In genomic region chr3:110105982-110106381, GRCm38 (mm10) we compare ENCODE assay signal across 17 mouse cellular contexts. TPM values are rescaled to one million over a fixed set of nuclear protein-coding genes. Genes with fewer than 3 reads are reported as not detected.
A peak's percentile ranks its signal among the peaks of the same experiment; 100 is the strongest.
DNase-seq lines count a peak whose midpoint lies in the region; ATAC-seq and TF ChIP-seq lines count a peak whose summit lies in the region.
"Had no signal": no experiment of that assay in that cellular context is flagged by ENCODE, and none has a peak within 500 bp of the region (broad histone marks: within the 10 kb centered on the region; RNA-seq: fewer than 3 reads in every experiment).

No protein-coding gene starts in this region.

- intact Hi-C loops in heart, adult 2 months (cut with DNase I): no loop called here

- peak; percentile 34; the same call in 1 of the 2 replicates for TF ChIP-seq CTCF in heart, adult 2 months (IDR thresholded peaks at IDR 0.05)
- peak; percentile 17; the same call in 1 of the 2 replicates for TF ChIP-seq CTCF in lung, postnatal 0 days (IDR thresholded peaks at IDR 0.05)
- TF ChIP-seq CTCF in stomach, postnatal 0 days (IDR thresholded peaks at IDR 0.05; ENCODE audit: low read depth): peak; percentile 42

- H3K27ac ChIP-seq in heart, adult 2 months: no peak overlapping the region
- H3K27ac ChIP-seq in lung, postnatal 0 days (ENCODE audit: low read length): no peak overlapping the region
- no peak overlapping the region for H3K27ac ChIP-seq in stomach, postnatal 0 days (replicated peaks)
- H3K27ac ChIP-seq: embryonic facial prominence, embryonic 12.5 days; forebrain, embryonic 15.5 days; hindbrain, embryonic 10.5 days had no signal

- WGBS in heart, adult 2 months: 45% methylated on average over 2 of the region's 2 CpGs
- WGBS in lung, postnatal 0 days: 37% methylated on average over 2 of the region's 2 CpGs
- WGBS in stomach, postnatal 0 days: 54% methylated on average over 2 of the region's 2 CpGs

- no peaks in the 10 kb centered on the region for H3K4me1 ChIP-seq in heart, adult 2 months (ENCODE audit: control insufficient read depth, insufficient read depth, low read length)
- H3K4me1 ChIP-seq in lung, postnatal 0 days (ENCODE audit: insufficient read depth, low read depth, low read length): no peaks in the 10 kb centered on the region
- H3K4me1 ChIP-seq in stomach, postnatal 0 days (replicated peaks; ENCODE audit: control insufficient read depth, insufficient read depth): no peaks in the 10 kb centered on the region
- H3K4me1 ChIP-seq: embryonic facial prominence, embryonic 12.5 days; forebrain, embryonic 15.5 days; hindbrain, embryonic 10.5 days had no signal

- ATAC-seq in lung, postnatal 0 days: no peak
- ATAC-seq in stomach, postnatal 0 days (ENCODE audit: low FRiP score, low TSS enrichment): no peak
- no peak for ATAC-seq in megakaryocyte-erythroid progenitor cell, adult 5-6 weeks (replicated peaks; ENCODE audit: low FRiP score, low TSS enrichment, poor library complexity, severe bottlenecking)
- ATAC-seq: forebrain, embryonic 15.5 days had no signal

- DNase-seq in heart, adult 2 months: no peak
- no peak for DNase-seq in heart, adult 11 months
- no peak for DNase-seq in lung, postnatal 0 days (ENCODE audit: low spot score)
- DNase-seq in lung, postnatal 25 days (ENCODE audit: low spot score): no peak
- peak; percentile 24 for DNase-seq in cerebellum, adult 11 months
- no peak for DNase-seq in stomach, postnatal 0 days (ENCODE audit: low spot score)
- DNase-seq: kidney, adult 8-10 months; liver; right cerebral cortex, postnatal 25 days; thymus, postnatal 36 days had no signal

- TF ChIP-seq POLR2A in heart, adult 2 months (IDR thresholded peaks at IDR 0.05; ENCODE audit: insufficient read depth, low read depth, low read length): no peak

- no peak overlapping the region for H3K9ac ChIP-seq in heart, adult 2 months (ENCODE audit: low read depth, low read length)
- H3K9ac ChIP-seq in lung, postnatal 0 days (replicated peaks; ENCODE audit: low read depth): no peak overlapping the region
- H3K9ac ChIP-seq in stomach, postnatal 0 days (ENCODE audit: low read length): no peak overlapping the region
- H3K9ac ChIP-seq: embryonic facial prominence, embryonic 12.5 days; forebrain, embryonic 15.5 days had no signal

- H3K9me3 ChIP-seq in lung, postnatal 0 days (ENCODE audit: low read length): no peaks in the 10 kb centered on the region
- H3K9me3 ChIP-seq in stomach, postnatal 0 days (ENCODE audit: control insufficient read depth, low read length): no peaks in the 10 kb centered on the region
- H3K9me3 ChIP-seq: embryonic facial prominence, embryonic 12.5 days; forebrain, embryonic 15.5 days; hindbrain, embryonic 10.5 days had no signal

- no peaks in the 10 kb centered on the region for H3K36me3 ChIP-seq in heart, adult 2 months (ENCODE audit: control insufficient read depth, insufficient read depth, low read length)
- H3K36me3 ChIP-seq in lung, postnatal 0 days (ENCODE audit: insufficient read depth, low read length): no peaks in the 10 kb centered on the region
- H3K36me3 ChIP-seq in stomach, postnatal 0 days (ENCODE audit: control insufficient read depth, insufficient read depth, low read length): no peaks in the 10 kb centered on the region
- H3K36me3 ChIP-seq: embryonic facial prominence, embryonic 12.5 days; forebrain, embryonic 15.5 days; hindbrain, embryonic 10.5 days had no signal

- TF ChIP-seq EP300 in heart, adult 2 months (IDR thresholded peaks at IDR 0.05; ENCODE audit: insufficient read depth, low read depth, low read length): no peak
- no peak for TF ChIP-seq EP300 in lung, postnatal 0 days (IDR thresholded peaks at IDR 0.05)
- TF ChIP-seq EP300 in stomach, postnatal 0 days (optimal IDR thresholded peaks at IDR 0.05): no peak

- no peak overlapping the region for H3K4me3 ChIP-seq in heart, adult 2 months
- no peak overlapping the region for H3K4me3 ChIP-seq in lung, postnatal 0 days (ENCODE audit: low read depth, low read length)
- no peak overlapping the region for H3K4me3 ChIP-seq in stomach, postnatal 0 days (ENCODE audit: low read depth, low read length)
- H3K4me3 ChIP-seq: embryonic facial prominence, embryonic 12.5 days; forebrain, embryonic 15.5 days; hindbrain, embryonic 10.5 days had no signal

- H3K27me3 ChIP-seq in heart, adult 2 months (ENCODE audit: control insufficient read depth, insufficient read depth, low read length): no peaks in the 10 kb centered on the region
- no peaks in the 10 kb centered on the region for H3K27me3 ChIP-seq in lung, postnatal 0 days (replicated peaks; ENCODE audit: insufficient read depth, low read length)
- no peaks in the 10 kb centered on the region for H3K27me3 ChIP-seq in stomach, postnatal 0 days (ENCODE audit: control insufficient read depth, insufficient read depth, low read length)
- H3K27me3 ChIP-seq: embryonic facial prominence, embryonic 12.5 days; forebrain, embryonic 15.5 days had no signal

- no peaks in the 10 kb centered on the region for H3K79me2 ChIP-seq in heart, adult 2 months (replicated peaks; ENCODE audit: control insufficient read depth, insufficient read depth, low read length)

- no peak overlapping the region for H3K4me2 ChIP-seq in lung, postnatal 0 days (replicated peaks; ENCODE audit: low read depth, low read length)
- no peak overlapping the region for H3K4me2 ChIP-seq in stomach, postnatal 0 days (replicated peaks; ENCODE audit: low read depth)
- H3K4me2 ChIP-seq: embryonic facial prominence, embryonic 12.5 days; forebrain, embryonic 15.5 days had no signal

RNA-seq across cellular contexts. Expression of gene Ntng1, which starts 37.8 kb away (rescaled TPM):
- total RNA-seq in heart, adult 2 months (2021): under 1 TPM in 1 of 2 experiments, not detected in 1; 0.07 TPM
- polyA plus RNA-seq in heart, adult 2 months (2012; rRNA removed): 0.06 and 0.12 TPM in 2 replicates
- polyA plus RNA-seq in lung, postnatal 0 days (2015; fragmentation: Nextera tagmentation; extraction: Ambion mirVana): 0.68 and 0.79 TPM in 2 replicates
- 0.98 and 1.2 TPM in 2 replicates for polyA plus RNA-seq in stomach, postnatal 0 days (2015; fragmentation: Nextera tagmentation; extraction: Ambion mirVana)
- not detected in 2 replicates for total RNA-seq in megakaryocyte-erythroid progenitor cell, adult 5-6 weeks (2014; fragmentation: Nextera tagmentation)
- 0.19 TPM in 1 of 2 replicates, not detected in the other for total RNA-seq in megakaryocyte-erythroid progenitor cell, adult 5-6 weeks (2017)
- total RNA-seq: granulocyte monocyte progenitor cell, adult 5-6 weeks; monocyte, adult 5-6 weeks; neutrophil, adult 5-6 weeks had no signal
